Mouse (Mus musculus) cerebral cortex, adult 2 months (tissue): ENCODE data around the gene Yod1.

Experiments used
- WGBS: fragments of 180-500 bp; shearing (Covaris S2); methylation state at CpG from one replicate; pipeline ENCODE4 v1.1.7; 2018; 5-methylcytosine and 5-hydroxymethylcytosine counted together

Gene Yod1

GRCm38 (mm10) chr1:130770487-130770886, 53.4 kb downstream of the Yod1 start:
- 91% methylated on average over 4 of the region's 4 CpGs for WGBS

GRCm38 (mm10) chr1:130770981-130771494, 53.9 kb downstream of the Yod1 start:
- WGBS: 74% methylated on average over 3 of the region's 3 CpGs
